Mouse (Mus musculus) adrenal gland (tissue): ENCODE results near the gene Msi2.

Experiments
- intact Hi-C: fragments of 180-260 bp; cut with DNase I; formaldehyde crosslinking; loops from one replicate; pipeline ENCODE4 v1.15.1; 2025

The Msi2 gene

DNA sequence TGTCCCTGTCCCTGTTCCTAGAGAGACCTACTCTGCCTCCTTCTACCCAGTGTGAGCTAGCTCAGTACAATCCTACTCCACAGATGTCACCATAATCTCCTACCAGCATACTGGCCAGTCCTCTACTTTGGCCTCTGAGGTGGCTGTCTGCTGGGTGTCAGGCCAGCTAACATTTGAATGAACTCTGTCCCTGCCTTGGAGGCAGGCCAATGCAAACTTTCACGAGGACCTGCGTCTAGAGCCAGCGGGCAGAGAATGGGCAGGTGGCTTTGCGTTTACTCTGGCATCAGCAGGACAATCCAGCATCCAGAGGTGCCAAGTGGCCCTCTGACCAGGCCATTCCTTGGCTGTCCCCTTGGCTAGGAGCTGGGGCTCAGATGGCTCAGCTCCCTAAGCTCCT is 331.4 kb downstream of the Msi2 start:
- intact Hi-C loops = no loop called here

DNA sequence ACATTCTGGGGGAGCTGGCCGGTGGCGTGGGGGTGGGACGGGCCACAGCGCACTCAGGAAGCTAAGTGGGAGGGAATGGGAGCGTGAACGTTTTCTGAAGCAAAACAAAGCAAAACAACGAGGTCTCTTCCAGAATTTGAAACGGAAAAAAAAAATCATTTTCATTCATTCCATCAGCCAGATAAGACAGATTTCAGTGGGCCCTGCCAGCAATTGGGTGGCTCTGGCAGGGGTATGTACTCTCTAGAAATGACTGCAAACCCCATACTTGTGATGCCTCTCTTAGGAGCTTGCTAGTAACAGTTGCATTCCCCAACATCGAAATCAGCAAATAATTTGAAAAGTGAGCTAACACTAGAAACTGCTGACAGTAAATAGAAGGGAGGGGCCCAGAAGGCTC is 335.9 kb downstream of the Msi2 start:
- intact Hi-C loops = no loop called here

GRCm38 (mm10) chr11:88381145-88381909 is 337.0 kb downstream of the Msi2 start:
- intact Hi-C loops = no loop called here

DNA sequence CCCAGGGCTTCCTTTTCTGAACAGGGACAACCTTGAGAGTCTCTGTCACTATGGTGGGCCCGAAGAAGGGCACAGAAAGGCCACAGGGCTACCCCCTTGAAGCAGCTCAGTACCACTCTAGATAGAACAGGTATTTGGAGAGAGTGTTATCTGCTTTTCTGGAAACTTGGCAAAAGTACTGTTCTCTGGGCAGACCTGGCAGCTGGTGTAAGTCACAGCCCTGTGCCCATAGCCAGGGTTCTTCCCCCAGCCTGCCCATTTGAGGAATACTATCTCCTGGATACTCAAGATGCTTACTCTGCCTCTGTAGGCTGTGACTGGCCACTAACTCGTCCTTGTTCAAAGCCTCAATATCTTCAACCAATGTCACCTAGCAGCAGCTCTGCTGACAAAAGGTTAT is 338.7 kb downstream of the Msi2 start:
- intact Hi-C loops = no loop called here

GRCm38 (mm10) chr11:88378686-88379339 is 339.5 kb downstream of the Msi2 start:
- intact Hi-C loops = no loop called here

DNA sequence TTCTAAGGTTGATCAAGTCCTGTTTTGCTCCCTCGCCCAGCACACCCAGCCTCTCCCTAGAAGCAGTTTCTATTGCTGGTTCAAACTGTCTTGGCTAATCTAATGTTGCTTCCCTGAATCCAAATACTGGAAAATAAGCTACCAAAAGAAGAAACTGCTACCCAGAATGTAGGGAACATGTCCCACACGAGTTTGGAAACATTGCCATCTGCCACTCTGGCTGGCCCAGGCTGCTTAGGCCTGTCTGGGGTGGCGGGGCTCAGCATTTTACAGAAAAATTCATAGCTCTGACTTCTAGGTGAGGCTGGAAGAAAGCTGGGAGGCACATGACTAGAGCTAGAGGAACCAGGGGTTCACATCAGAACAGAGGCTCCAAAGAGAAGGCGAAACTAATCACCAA is 345.7 kb downstream of the Msi2 start:
- intact Hi-C loops = no loop called here

- intact Hi-C loops = no loop called here
These were observed 348.4 kb downstream of the Msi2 start for GRCm38 (mm10) chr11:88369898-88370297.

- intact Hi-C loops = no loop called here
These were observed 350.8 kb downstream of the Msi2 start for GRCm38 (mm10) chr11:88367501-88367900.

GRCm38 (mm10) chr11:88365914-88366540 is 352.3 kb downstream of the Msi2 start:
- intact Hi-C loops = no loop called here

DNA sequence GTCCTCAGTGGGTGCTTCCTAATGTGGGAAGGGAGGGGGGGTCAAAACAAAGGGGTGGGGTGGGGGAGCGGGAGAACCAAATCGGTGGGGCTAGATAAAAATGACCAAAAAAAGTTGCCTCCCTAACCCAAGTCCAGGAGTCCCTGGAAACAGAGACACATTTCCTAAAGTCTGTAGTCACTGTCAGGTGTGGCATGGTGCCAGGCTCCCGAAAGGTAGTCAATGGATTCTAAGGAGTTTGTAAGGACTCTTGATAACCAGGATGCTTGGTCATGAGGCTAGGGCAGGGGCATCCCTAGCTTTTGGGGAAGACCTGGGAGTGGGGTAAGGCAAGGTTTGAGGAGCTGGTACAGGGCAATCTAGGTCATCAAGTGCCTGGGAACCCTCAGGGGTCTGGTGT is 354.1 kb downstream of the Msi2 start:
- intact Hi-C loops = no loop called here

GRCm38 (mm10) chr11:88363481-88363880 is 354.8 kb downstream of the Msi2 start:
- intact Hi-C loops = no loop called here

DNA sequence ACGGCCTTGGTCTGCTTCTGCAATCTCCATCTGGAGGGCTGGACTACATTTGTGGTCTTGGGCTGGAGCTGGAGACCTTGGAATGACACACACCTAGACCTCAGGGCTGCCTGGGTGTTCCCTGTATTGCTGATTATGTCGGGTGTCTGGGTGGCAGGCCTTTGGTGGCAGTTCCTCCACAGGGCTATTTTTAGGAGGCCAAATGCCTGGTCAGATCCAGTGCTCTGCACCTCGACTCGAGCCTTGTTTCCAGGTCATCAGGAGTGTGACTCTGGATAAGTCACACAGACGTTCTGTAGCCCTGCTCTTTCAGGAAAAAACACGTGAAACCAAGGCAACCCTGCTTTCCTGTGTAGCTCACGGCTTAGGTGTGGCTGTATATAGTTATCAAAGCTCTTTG is 358.6 kb downstream of the Msi2 start:
- intact Hi-C loops = no loop called here

DNA sequence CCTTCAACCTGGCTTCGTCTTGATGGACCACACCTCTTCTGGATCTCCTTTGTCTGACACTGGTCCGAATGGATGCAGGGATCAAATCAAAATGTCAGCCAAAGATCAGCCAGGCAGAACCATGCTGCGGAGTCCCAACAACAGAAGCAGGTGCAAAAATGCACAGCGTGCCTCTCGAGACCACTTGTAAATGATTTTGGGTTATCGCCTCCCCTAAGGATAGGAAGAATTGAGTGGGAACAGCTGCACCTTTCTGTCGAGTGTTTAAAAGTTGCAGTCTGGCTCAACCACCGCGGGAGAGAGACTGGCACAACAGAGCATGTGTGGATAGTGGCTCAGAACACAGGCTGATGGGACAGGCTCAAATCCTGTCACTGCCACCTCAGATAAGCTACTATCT is 361.0 kb downstream of the Msi2 start:
- intact Hi-C loops = no loop called here

DNA sequence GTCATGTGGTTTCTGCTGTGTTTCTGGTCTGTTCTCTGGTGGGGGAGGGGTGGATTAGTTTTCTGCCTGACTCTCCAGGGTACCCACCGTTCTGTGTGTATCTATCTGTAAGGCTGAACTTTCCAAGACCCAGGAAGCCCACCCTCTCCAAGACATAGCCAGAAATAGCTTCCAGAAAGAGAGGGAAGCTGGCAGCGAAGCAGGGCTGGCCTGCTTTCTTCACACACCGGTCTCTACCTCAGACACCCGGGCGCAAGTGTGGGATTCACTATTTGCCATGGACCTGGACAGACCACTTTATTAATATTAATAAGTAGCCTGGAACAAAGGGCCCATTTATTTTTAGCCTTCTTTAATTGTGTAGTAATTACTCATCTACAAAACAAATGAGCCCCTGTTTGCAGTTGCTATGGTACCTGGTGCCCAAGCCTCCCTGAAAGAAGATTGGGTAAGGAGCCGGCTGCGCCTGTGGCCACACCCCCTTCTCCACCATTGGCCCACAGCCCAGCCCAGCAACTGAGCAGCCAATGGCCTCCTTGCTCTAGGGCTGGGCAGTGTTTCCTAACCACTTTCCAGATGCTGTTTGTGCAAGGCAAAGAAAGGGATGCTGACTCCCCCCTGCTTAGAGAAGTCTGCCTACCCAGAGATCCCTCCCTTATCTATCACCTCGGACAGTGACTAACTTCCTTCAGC is 361.6 kb downstream of the Msi2 start:
- intact Hi-C loops = no loop called here

- intact Hi-C loops = no loop called here
These were observed 362.3 kb downstream of the Msi2 start for GRCm38 (mm10) chr11:88356016-88356415.

GRCm38 (mm10) chr11:88354771-88355170 is 363.5 kb downstream of the Msi2 start:
- intact Hi-C loops = no loop called here

- intact Hi-C loops = no loop called here
These were observed 366.4 kb downstream of the Msi2 start for GRCm38 (mm10) chr11:88351722-88352473.

GRCm38 (mm10) chr11:88348690-88349089 is 369.6 kb downstream of the Msi2 start:
- intact Hi-C loops = no loop called here

DNA sequence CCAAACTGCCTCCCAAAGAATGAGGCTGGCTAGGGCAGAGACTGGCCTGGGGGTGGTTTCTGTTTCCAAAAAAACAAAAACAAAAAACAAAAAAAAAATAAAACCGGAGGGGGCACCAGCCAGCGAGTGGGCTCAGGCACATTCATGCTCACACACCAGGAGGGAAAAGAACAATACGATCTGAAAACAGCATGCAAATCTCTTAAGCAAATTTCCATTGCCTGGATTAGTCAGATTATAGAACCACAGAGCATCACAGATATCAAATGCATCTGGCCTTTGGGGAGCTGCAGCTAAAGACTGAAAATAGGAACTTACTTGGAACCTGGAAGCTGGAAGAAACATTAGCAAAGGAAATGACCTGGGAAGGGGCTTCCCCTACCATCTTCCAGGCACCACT is 370.3 kb downstream of the Msi2 start:
- intact Hi-C loops = no loop called here

DNA sequence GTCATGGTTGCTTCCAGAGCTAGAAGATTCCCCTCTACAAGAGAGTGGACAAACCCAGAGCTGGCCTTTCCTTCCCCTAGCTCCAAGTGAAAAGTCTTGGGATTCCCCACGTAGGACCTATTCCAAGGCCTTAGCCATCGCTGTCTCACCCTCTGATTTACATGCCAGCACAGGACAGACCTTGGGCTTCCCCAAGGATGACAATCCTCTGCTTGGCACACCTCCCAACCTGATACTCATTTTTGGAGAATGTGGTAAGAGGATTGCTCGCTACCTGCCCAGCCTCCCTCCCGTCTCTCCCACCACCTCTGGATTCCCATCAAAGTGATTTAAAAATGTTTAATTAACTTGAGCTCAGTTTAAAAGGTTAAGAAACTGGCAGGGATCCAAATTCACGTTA is 372.2 kb downstream of the Msi2 start:
- intact Hi-C loops = no loop called here

DNA sequence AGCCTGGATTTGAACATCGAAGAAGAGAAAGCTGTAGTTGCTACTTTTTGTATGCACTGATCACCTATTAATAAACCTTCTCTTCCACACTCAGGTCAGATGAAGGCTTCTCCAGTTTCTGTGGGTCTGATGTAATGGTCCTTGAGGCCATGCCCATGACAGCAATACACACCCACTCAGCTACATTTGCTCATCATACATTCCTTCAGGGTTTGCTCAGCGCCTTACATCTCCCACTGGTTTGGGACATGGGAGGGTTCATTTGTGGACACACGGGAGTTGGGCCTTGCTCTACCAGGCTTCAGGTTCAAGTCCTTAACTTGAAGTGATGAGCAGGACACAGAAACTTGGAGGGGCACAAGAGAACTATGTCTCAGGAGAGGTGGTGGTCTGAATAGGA is 380.4 kb downstream of the Msi2 start:
- intact Hi-C loops = no loop called here
